Mouse (Mus musculus) heart, postnatal 0 days (tissue): ENCODE results near the gene Aox1.

Experiments
- CTCF ChIP-seq: IDR thresholded peaks from 2 replicates; pipeline ENCODE4 v1.5.1; 2016; ENCODE audit warnings: antibody characterized with exemption, control low read depth, low read depth
- EP300 ChIP-seq: IDR thresholded peaks from 2 replicates; pipeline ENCODE4 v1.6.1; 2016; ENCODE audit warnings: antibody characterized with exemption, low read depth

DNA sequence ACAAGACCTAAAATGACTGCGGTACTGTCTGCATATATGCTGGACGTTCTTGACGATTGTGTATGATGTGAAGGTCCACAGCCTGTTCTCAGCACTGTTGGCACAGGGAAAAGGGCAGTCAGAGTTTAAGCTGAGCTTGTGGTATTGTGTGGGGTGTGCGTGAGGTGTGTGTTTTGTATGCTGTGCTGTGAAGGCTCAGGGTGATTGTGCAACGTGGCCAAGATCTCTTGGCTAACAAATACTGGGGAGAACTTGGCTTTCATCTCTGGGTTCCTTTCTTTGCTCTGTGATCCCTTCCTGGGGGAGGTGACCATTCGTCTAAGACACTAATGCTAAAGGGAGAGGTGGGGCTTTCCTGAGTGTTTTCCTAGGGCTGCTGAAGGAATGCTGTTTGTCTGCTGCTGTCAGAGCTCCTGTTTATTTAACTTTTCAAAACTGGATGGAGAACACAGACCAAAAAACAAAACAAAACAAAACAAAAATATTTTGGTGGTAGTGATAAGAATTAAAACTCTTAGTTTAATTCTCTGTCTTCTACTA, 84.4 kb downstream of the Aox1 start:
- TF ChIP-seq CTCF (no peak), EP300 (no peak)
